Mouse (Mus musculus) heart, postnatal 0 days (tissue): ENCODE data around the gene Gdf5.

Source experiments
- CTCF ChIP-seq: IDR thresholded peaks from 2 replicates; pipeline ENCODE4 v1.5.1; 2016; ENCODE audit warnings: antibody characterized with exemption, control low read depth, low read depth
- EP300 ChIP-seq: IDR thresholded peaks from 2 replicates; pipeline ENCODE4 v1.6.1; 2016; ENCODE audit warnings: antibody characterized with exemption, low read depth

DNA sequence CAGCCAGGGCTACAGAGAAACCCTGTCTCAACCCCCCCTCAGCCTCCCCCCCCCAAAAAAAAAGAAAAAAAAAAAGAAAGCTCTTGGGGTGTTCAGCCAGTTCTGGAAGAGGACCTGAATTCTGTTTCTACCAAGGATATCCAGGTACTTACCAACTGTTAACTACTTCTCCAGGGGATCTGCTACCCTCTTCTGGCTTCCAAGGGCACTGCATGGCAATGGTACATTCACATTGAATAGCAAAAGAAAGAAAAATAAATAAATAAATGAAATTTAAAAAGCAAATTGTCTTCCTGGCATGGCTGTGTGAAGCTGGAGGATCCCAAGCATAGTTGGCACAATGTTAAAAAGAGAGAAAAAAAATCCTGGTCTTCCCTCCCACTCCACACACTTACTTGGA is 6.8 kb upstream of the Gdf5 start:
- TF ChIP-seq CTCF: peak; percentile 67
- no peak for TF ChIP-seq EP300
